Mouse (Mus musculus) ES-E14 (cell line): ENCODE results near the gene Dab1. TPM values are rescaled to one million over a fixed set of nuclear protein-coding genes. Genes with fewer than 3 reads are reported as not detected.

Experiments
- DNase-seq: peaks from one replicate; pipeline ENCODE4 v3.0.0-alpha.2; 2013; ENCODE audit warnings: low read depth, low spot score
- H3K27ac ChIP-seq: 2 replicates; pipeline ENCODE4 v1.5.1; 2012; ENCODE audit warnings: low read depth, mild to moderate bottlenecking, low read length, moderate library complexity, mixed read lengths; ENCODE audit not compliant: poor library complexity, insufficient read depth, severe bottlenecking
- H3K36me3 ChIP-seq: 2 replicates; pipeline ENCODE4 v1.6.1; 2012; ENCODE audit warnings: mild to moderate bottlenecking, low read length, moderate library complexity, mixed read lengths; ENCODE audit not compliant: control insufficient read depth, poor library complexity, insufficient read depth, severe bottlenecking
- H3K4me1 ChIP-seq, 2 experiments: fragments of 150-350 bp in 1 of 2; sonication (generic) in 1 of 2; 2 replicates each; pipeline ENCODE4 v1.6.1; 2012; ENCODE audit warnings: low read length in 2 of 2, mild to moderate bottlenecking in 1 of 2, mixed read lengths in 1 of 2; ENCODE audit not compliant: control insufficient read depth in 2 of 2, insufficient read depth in 2 of 2, poor library complexity in 1 of 2
- H3K4me3 ChIP-seq, 2 experiments: fragments of 150-350 bp in 1 of 2; sonication (generic) in 1 of 2; 2 replicates each; pipeline ENCODE4 v1.5.1; 2012; ENCODE audit warnings: low read length in 2 of 2, low read depth in 1 of 2, mild to moderate bottlenecking in 1 of 2, mixed read lengths in 1 of 2; ENCODE audit not compliant: insufficient read depth in 1 of 2, poor library complexity in 1 of 2, severe bottlenecking in 1 of 2
- H3K9ac ChIP-seq: 2 replicates; pipeline ENCODE4 v1.6.1; 2012; ENCODE audit warnings: low read depth, mild to moderate bottlenecking, low read length, mixed read lengths; ENCODE audit not compliant: poor library complexity, insufficient read depth, severe bottlenecking
- H3K9me3 ChIP-seq: fragments of 150-350 bp; sonication (generic); 2 replicates; pipeline ENCODE4 v1.6.1; 2012; ENCODE audit warnings: low read depth, mild to moderate bottlenecking, low read length; ENCODE audit not compliant: control insufficient read depth, insufficient read depth
- CHD2 ChIP-seq: IDR thresholded peaks from 2 replicates; pipeline ENCODE4 v1.6.1; 2014; ENCODE audit warnings: mild to moderate bottlenecking, low read depth, low read length, inconsistent platforms
- HCFC1 ChIP-seq: IDR thresholded peaks from 2 replicates; pipeline ENCODE4 v1.6.1; 2012; ENCODE audit warnings: low read length, inconsistent platforms, borderline replicate concordance; ENCODE audit not compliant: insufficient read depth
- MAFK ChIP-seq: IDR thresholded peaks from 2 replicates; pipeline ENCODE4 v1.6.1; 2014; ENCODE audit warnings: mild to moderate bottlenecking, low read depth, low read length, inconsistent platforms; ENCODE audit not compliant: insufficient read depth
- ZC3H11A ChIP-seq: IDR thresholded peaks from 2 replicates; pipeline ENCODE4 v1.6.1; 2012; ENCODE audit warnings: low read depth, mild to moderate bottlenecking, inconsistent platforms, low read length, borderline replicate concordance
- ZNF384 ChIP-seq: IDR thresholded peaks from 2 replicates; pipeline ENCODE4 v1.6.1; 2012; ENCODE audit warnings: low read depth, low read length, inconsistent platforms
- in situ Hi-C, 2 experiments: fragments of 600-800 bp; cut with MboI; formaldehyde crosslinking; loops; one replicate each; pipeline ENCODE4 v1.15.1; 2025; ENCODE audit warnings: low sequenced_read_pairs in 2 of 2, inconsistent platforms in 1 of 2; ENCODE audit not compliant: unreplicated experiment in 2 of 2
- total RNA-seq: library from RNA; depleted of rRNA; stranded (reverse); fragments of 300-350 nt; gene quantifications from 2 replicates; pipeline ENCODE4 v1.2.3, GENCODE M21; 2012

Gene Dab1
- total RNA-seq, 1 experiment, result 7.9 TPM

DNA sequence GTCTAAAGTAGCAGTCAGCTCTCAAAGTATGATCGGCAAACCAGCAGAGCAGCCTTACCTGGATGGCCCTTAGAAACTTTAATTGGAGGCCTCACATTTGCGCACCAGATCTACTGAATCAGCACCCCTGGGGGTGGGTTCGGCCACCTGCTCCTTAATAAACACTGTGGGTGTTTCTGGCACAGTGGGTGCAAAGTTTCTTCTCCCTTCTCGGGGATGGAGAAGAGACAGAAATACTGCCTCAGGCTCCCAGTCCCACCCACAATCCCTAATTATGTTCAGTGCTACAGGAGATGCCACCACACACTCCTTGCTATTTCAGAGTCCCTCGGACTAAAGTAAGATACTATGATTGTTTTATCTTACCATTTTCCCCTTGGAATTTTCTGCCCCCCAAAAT, 944.4 kb downstream of the Dab1 start:
- DNase-seq, result no peak
- Histone ChIP-seq H3K36me3 (no peaks in the 10 kb centered on the region), H3K9ac (no peak overlapping the region), H3K4me3 (no peak overlapping the region), H3K4me1 (no peaks in the 10 kb centered on the region), H3K9me3 (no peaks in the 10 kb centered on the region), H3K27ac (no peak overlapping the region)
- in situ Hi-C loops, result no loop called here
- TF ChIP-seq ZNF384 (no peak), ZC3H11A (no peak), MAFK (no peak), HCFC1 (no peak), CHD2 (no peak)

GRCm38 (mm10) chr4:104570523-104570922, 951.4 kb downstream of the Dab1 start:
- H3K4me1 ChIP-seq, result no peaks in the 10 kb centered on the region
- H3K4me3 ChIP-seq, result no peak overlapping the region
- H3K9ac ChIP-seq, result no peak overlapping the region
- no peak overlapping the region for H3K27ac ChIP-seq
- TF ChIP-seq ZC3H11A (no peak), ZNF384 (no peak), CHD2 (no peak), MAFK (no peak), HCFC1 (no peak)
- no peaks in the 10 kb centered on the region for H3K36me3 ChIP-seq
- H3K9me3 ChIP-seq, result no peaks in the 10 kb centered on the region
- DNase-seq, result no peak
- in situ Hi-C loops, result no loop called here

DNA sequence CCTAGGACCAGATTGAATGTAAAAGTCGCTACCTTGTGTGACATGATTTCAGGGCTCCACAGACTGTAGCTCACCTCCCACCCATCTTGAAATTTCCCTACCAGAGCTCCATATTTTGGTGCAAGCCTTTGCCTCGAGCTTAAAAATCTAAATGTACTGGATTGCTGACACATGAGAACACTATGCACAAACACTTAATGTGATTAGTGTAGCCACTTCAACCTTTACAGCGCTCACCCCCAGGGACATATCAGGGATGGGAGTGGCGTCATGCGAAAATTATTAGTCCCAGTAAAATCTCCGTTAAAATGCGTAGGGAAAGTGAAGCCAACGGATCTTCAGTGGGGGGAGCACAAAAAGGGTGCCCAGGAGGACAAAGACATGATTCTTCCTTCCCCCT, 953.3 kb downstream of the Dab1 start:
- H3K36me3 ChIP-seq, result no peaks in the 10 kb centered on the region
- in situ Hi-C loops, result no loop called here
- no peaks in the 10 kb centered on the region for H3K4me1 ChIP-seq
- H3K4me3 ChIP-seq, result no peak overlapping the region
- no peaks in the 10 kb centered on the region for H3K9me3 ChIP-seq
- TF ChIP-seq MAFK (no peak), ZC3H11A (no peak), ZNF384 (no peak), HCFC1 (no peak), CHD2 (no peak)
- no peak overlapping the region for H3K27ac ChIP-seq
- no peak for DNase-seq
- H3K9ac ChIP-seq, result no peak overlapping the region

- H3K27ac ChIP-seq, result no peak overlapping the region
- no peak overlapping the region for H3K9ac ChIP-seq
- H3K9me3 ChIP-seq, result no peaks in the 10 kb centered on the region
- no peaks in the 10 kb centered on the region for H3K4me1 ChIP-seq
- no peak overlapping the region for H3K4me3 ChIP-seq
- TF ChIP-seq CHD2, result no peak
- TF ChIP-seq ZC3H11A, result no peak
- TF ChIP-seq MAFK, result no peak
- no peak for TF ChIP-seq ZNF384
- TF ChIP-seq HCFC1, result no peak
- no peaks in the 10 kb centered on the region for H3K36me3 ChIP-seq
- in situ Hi-C loops, result no loop called here
- DNase-seq, result no peak
Observed at GRCm38 (mm10) chr4:104573419-104573818, 954.3 kb downstream of the Dab1 start.

GRCm38 (mm10) chr4:104578370-104578769, 959.2 kb downstream of the Dab1 start:
- H3K9ac ChIP-seq, result no peak overlapping the region
- H3K27ac ChIP-seq, result no peak overlapping the region
- in situ Hi-C loops, result no loop called here
- no peaks in the 10 kb centered on the region for H3K4me1 ChIP-seq
- H3K9me3 ChIP-seq, result no peaks in the 10 kb centered on the region
- TF ChIP-seq MAFK, result no peak
- no peak for TF ChIP-seq CHD2
- TF ChIP-seq HCFC1, result no peak
- no peak for TF ChIP-seq ZNF384
- no peak for TF ChIP-seq ZC3H11A
- DNase-seq, result no peak
- no peak overlapping the region for H3K4me3 ChIP-seq
- no peaks in the 10 kb centered on the region for H3K36me3 ChIP-seq
